Mouse (Mus musculus) ES-Bruce4 (cell line): ENCODE results near the gene Opalin.

Source experiments
- CTCF ChIP-seq: IDR thresholded peaks from one replicate; pipeline ENCODE4 v1.8.1; 2011; ENCODE audit warnings: low read depth, low read length
- EP300 ChIP-seq: IDR thresholded peaks from 2 replicates; pipeline ENCODE4 v1.6.1; 2011; ENCODE audit warnings: low read depth, low read length; ENCODE audit not compliant: insufficient read depth
- POLR2A ChIP-seq: IDR thresholded peaks from one replicate; pipeline ENCODE4 v1.8.1; 2011; ENCODE audit warnings: low read length; ENCODE audit not compliant: insufficient read depth

- TF ChIP-seq CTCF (no peak), POLR2A (no peak), EP300 (no peak)
These were observed 28.0 kb upstream of the Opalin start for GRCm38 (mm10) chr19:41104922-41105321.
